Mouse (Mus musculus): ENCODE measurements around the gene Tmem119. TPM values are rescaled to one million over a fixed set of nuclear protein-coding genes. Genes with fewer than 3 reads are reported as not detected.
A peak's percentile ranks its signal among the peaks of the same experiment; 100 is the strongest.

Tmem119 gene
- total RNA-seq, 1 experiment from 2014 or later, result 9.6 TPM

GRCm38 (mm10) chr5:113789075-113789788 lies 11.1 kb downstream of the Tmem119 start:
- peak; percentile 33 for DNase-seq

- peak; percentile 34 for DNase-seq
These were observed 11.7 kb downstream of the Tmem119 start for GRCm38 (mm10) chr5:113788645-113789044.

GRCm38 (mm10) chr5:113786985-113787384 lies 13.3 kb downstream of the Tmem119 start:
- no peak for DNase-seq

GRCm38 (mm10) chr5:113784104-113784503 lies 16.2 kb downstream of the Tmem119 start:
- peak; percentile 27 for DNase-seq

GRCm38 (mm10) chr5:113783581-113784001 lies 16.7 kb downstream of the Tmem119 start:
- DNase-seq, result peak; percentile 55

GRCm38 (mm10) chr5:113782624-113783023 lies 17.7 kb downstream of the Tmem119 start:
- no peak for DNase-seq

- DNase-seq, result no peak
These were observed 18.4 kb downstream of the Tmem119 start for GRCm38 (mm10) chr5:113781875-113782274.

GRCm38 (mm10) chr5:113781254-113781653 lies 19.1 kb downstream of the Tmem119 start:
- DNase-seq, result no peak

- DNase-seq, result no peak
These were observed 19.6 kb downstream of the Tmem119 start for GRCm38 (mm10) chr5:113780763-113781162.

- DNase-seq, result no peak
These were observed 20.1 kb downstream of the Tmem119 start for GRCm38 (mm10) chr5:113780082-113780752.

- DNase-seq, result peak; percentile 68
These were observed 20.7 kb downstream of the Tmem119 start for GRCm38 (mm10) chr5:113779569-113779968.

- DNase-seq, result peak; percentile 71
These were observed 22.6 kb downstream of the Tmem119 start for GRCm38 (mm10) chr5:113777728-113778127.

GRCm38 (mm10) chr5:113776896-113777226 lies 23.5 kb downstream of the Tmem119 start:
- no peak for DNase-seq

GRCm38 (mm10) chr5:113776128-113776895 lies 24.0 kb downstream of the Tmem119 start:
- no peak for DNase-seq

GRCm38 (mm10) chr5:113775585-113775984 lies 24.7 kb downstream of the Tmem119 start:
- DNase-seq, result peak; percentile 42

GRCm38 (mm10) chr5:113773664-113774063 lies 26.7 kb downstream of the Tmem119 start:
- DNase-seq, result peak; percentile 96

GRCm38 (mm10) chr5:113772905-113773519 lies 27.3 kb downstream of the Tmem119 start:
- DNase-seq, result no peak

GRCm38 (mm10) chr5:113772450-113772895 lies 27.8 kb downstream of the Tmem119 start, which contains the start of the genes Sart3 and Iscu:
Sart3 (minus strand) TSS chr5:113772510.
Iscu (plus strand) TSS chr5:113772748.
- DNase-seq, result peak; percentile 97

- DNase-seq, result peak; percentile 90
These were observed 28.8 kb downstream of the Tmem119 start for GRCm38 (mm10) chr5:113771213-113772162.

GRCm38 (mm10) chr5:113768806-113769205 lies 31.5 kb downstream of the Tmem119 start:
- DNase-seq, result no peak

Data from adrenal gland, postnatal 14 days (tissue).